Mouse (Mus musculus): ENCODE data around the gene Cryba4. TPM values are rescaled to one million over a fixed set of nuclear protein-coding genes. Genes with fewer than 3 reads are reported as not detected.

Cryba4 gene
- total and polyA plus RNA-seq, 3 experiments: 5.3 to 14.4 (median 7.1) TPM

DNA sequence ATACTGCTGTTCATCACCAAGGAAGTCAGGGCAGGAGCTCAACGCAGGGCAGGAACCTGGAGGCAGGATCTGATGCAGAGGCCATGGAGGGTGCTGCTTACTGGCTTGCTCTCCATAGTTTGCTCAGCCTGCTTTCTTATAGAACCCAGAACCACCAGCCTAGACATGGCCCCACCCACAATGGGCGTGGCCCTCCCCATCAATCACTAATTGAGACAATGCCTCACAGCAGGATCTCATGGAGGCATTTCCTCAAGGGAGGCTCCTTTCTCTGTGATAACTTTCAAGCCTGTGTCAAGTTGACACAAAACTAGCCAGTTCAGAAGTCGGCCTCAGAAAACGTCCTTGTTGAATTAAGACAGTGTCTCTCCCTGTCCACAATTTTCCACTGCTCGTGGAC lies 16.5 kb downstream of the Cryba4 start:
- TF ChIP-seq CTCF (IDR thresholded peaks at IDR 0.05) (no peak), POLR2A (IDR thresholded peaks at IDR 0.05; ENCODE audit: insufficient read depth, low read depth, low read length) (no peak), EP300 (IDR thresholded peaks at IDR 0.05; ENCODE audit: insufficient read depth, low read depth, low read length) (no peak)
- intact Hi-C loops (cut with DNase I): no loop called here
- Histone ChIP-seq H3K27me3 (ENCODE audit: control insufficient read depth, insufficient read depth, low read length) (peaks cover 3% of the 10 kb centered on the region; the same call in 1 of the 2 replicates), H3K4me3 (no peak overlapping the region), H3K79me2 (replicated peaks; ENCODE audit: control insufficient read depth, insufficient read depth, low read length) (no peaks in the 10 kb centered on the region), H3K9ac (ENCODE audit: low read depth, low read length) (no peak overlapping the region), H3K27ac (no peak overlapping the region), H3K36me3 (ENCODE audit: control insufficient read depth, insufficient read depth, low read length) (no peaks in the 10 kb centered on the region), H3K4me1 (ENCODE audit: control insufficient read depth, insufficient read depth, low read length) (no peaks in the 10 kb centered on the region)
- 52% methylated on average over 5 of the region's 5 CpGs for WGBS
- no peak for DNase-seq

GRCm38 (mm10) chr5:112228240-112229076 lies 23.9 kb downstream of the Cryba4 start:
- intact Hi-C loops (cut with DNase I): no loop called here
- H3K4me3 ChIP-seq: no peak overlapping the region
- H3K9ac ChIP-seq (ENCODE audit: low read depth, low read length): no peak overlapping the region

GRCm38 (mm10) chr5:112227898-112228239 lies 24.4 kb downstream of the Cryba4 start:
- peaks cover 21% of the 10 kb centered on the region for H3K27me3 ChIP-seq (ENCODE audit: control insufficient read depth, insufficient read depth, low read length)
- H3K4me3 ChIP-seq: no peak overlapping the region
- no peaks in the 10 kb centered on the region for H3K4me1 ChIP-seq (ENCODE audit: control insufficient read depth, insufficient read depth, low read length)
- WGBS: 5% methylated on average over 13 of the region's 13 CpGs
- intact Hi-C loops (cut with DNase I): no loop called here
- no peak for DNase-seq
- H3K79me2 ChIP-seq (replicated peaks; ENCODE audit: control insufficient read depth, insufficient read depth, low read length): no peaks in the 10 kb centered on the region
- no peak overlapping the region for H3K27ac ChIP-seq
- no peak overlapping the region for H3K9ac ChIP-seq (ENCODE audit: low read depth, low read length)
- H3K36me3 ChIP-seq (ENCODE audit: control insufficient read depth, insufficient read depth, low read length): no peaks in the 10 kb centered on the region
- no peak for TF ChIP-seq CTCF (IDR thresholded peaks at IDR 0.05)
- no peak for TF ChIP-seq POLR2A (IDR thresholded peaks at IDR 0.05; ENCODE audit: insufficient read depth, low read depth, low read length)
- no peak for TF ChIP-seq EP300 (IDR thresholded peaks at IDR 0.05; ENCODE audit: insufficient read depth, low read depth, low read length)

More at GRCm38 (mm10) chr5:112228240-112229076, 23.9 kb downstream of the Cryba4 start:
- H3K36me3 ChIP-seq (ENCODE audit: control insufficient read depth, insufficient read depth, low read length): no peaks in the 10 kb centered on the region
- no peak for DNase-seq
- 2% methylated on average over 57 of the region's 57 CpGs for WGBS
- H3K27me3 ChIP-seq (ENCODE audit: control insufficient read depth, insufficient read depth, low read length): peaks cover 21% of the 10 kb centered on the region
- no peak overlapping the region for H3K27ac ChIP-seq
- no peaks in the 10 kb centered on the region for H3K4me1 ChIP-seq (ENCODE audit: control insufficient read depth, insufficient read depth, low read length)
- H3K79me2 ChIP-seq (replicated peaks; ENCODE audit: control insufficient read depth, insufficient read depth, low read length): no peaks in the 10 kb centered on the region
- TF ChIP-seq EP300 (IDR thresholded peaks at IDR 0.05; ENCODE audit: insufficient read depth, low read depth, low read length): no peak
- TF ChIP-seq POLR2A (IDR thresholded peaks at IDR 0.05; ENCODE audit: insufficient read depth, low read depth, low read length): no peak
- TF ChIP-seq CTCF (IDR thresholded peaks at IDR 0.05): no peak

DNA sequence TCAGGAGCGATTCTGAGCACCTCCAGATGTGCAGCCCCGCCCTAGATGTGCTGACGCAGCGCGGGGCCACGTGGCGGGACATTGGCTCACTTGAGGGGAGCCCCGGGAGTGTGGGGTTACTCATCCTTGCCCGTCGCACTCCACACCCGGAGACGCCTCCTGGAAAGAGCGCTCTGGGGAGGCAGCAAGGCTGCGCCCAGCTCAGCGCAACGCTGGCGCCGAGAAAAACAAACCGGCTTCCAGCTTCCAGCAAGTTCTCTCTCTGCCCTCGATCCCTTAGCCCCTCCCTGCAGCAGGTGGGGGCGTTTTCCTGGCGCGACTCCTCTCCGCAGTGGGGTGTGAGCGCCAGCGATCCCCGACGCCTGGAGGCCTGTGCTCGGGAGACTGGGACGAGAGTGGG lies 25.0 kb downstream of the Cryba4 start:
- intact Hi-C loops (cut with DNase I): no loop called here
- DNase-seq: no peak

GRCm38 (mm10) chr5:112225591-112225990 lies 26.7 kb downstream of the Cryba4 start:
- 59% methylated on average over 6 of the region's 6 CpGs for WGBS
- intact Hi-C loops (cut with DNase I): no loop called here
- TF ChIP-seq POLR2A (IDR thresholded peaks at IDR 0.05; ENCODE audit: insufficient read depth, low read depth, low read length) (no peak), CTCF (IDR thresholded peaks at IDR 0.05) (no peak), EP300 (IDR thresholded peaks at IDR 0.05; ENCODE audit: insufficient read depth, low read depth, low read length) (no peak)
- Histone ChIP-seq H3K27me3 (ENCODE audit: control insufficient read depth, insufficient read depth, low read length) (peaks cover 21% of the 10 kb centered on the region), H3K4me1 (ENCODE audit: control insufficient read depth, insufficient read depth, low read length) (no peaks in the 10 kb centered on the region), H3K9ac (ENCODE audit: low read depth, low read length) (no peak overlapping the region), H3K4me3 (no peak overlapping the region), H3K79me2 (replicated peaks; ENCODE audit: control insufficient read depth, insufficient read depth, low read length) (no peaks in the 10 kb centered on the region), H3K27ac (no peak overlapping the region), H3K36me3 (ENCODE audit: control insufficient read depth, insufficient read depth, low read length) (no peaks in the 10 kb centered on the region)
- DNase-seq: no peak

More for the DNA sequence above, 25.0 kb downstream of the Cryba4 start:
- H3K9ac ChIP-seq (ENCODE audit: low read depth, low read length): no peak overlapping the region
- H3K4me1 ChIP-seq (ENCODE audit: control insufficient read depth, insufficient read depth, low read length): no peaks in the 10 kb centered on the region
- 2% methylated on average over 30 of the region's 30 CpGs for WGBS
- TF ChIP-seq POLR2A (IDR thresholded peaks at IDR 0.05; ENCODE audit: insufficient read depth, low read depth, low read length) (no peak), EP300 (IDR thresholded peaks at IDR 0.05; ENCODE audit: insufficient read depth, low read depth, low read length) (no peak), CTCF (IDR thresholded peaks at IDR 0.05) (no peak)
- H3K79me2 ChIP-seq (replicated peaks; ENCODE audit: control insufficient read depth, insufficient read depth, low read length): no peaks in the 10 kb centered on the region
- no peak overlapping the region for H3K4me3 ChIP-seq
- H3K36me3 ChIP-seq (ENCODE audit: control insufficient read depth, insufficient read depth, low read length): no peaks in the 10 kb centered on the region
- no peak overlapping the region for H3K27ac ChIP-seq
- H3K27me3 ChIP-seq (ENCODE audit: control insufficient read depth, insufficient read depth, low read length): peaks cover 21% of the 10 kb centered on the region

DNA sequence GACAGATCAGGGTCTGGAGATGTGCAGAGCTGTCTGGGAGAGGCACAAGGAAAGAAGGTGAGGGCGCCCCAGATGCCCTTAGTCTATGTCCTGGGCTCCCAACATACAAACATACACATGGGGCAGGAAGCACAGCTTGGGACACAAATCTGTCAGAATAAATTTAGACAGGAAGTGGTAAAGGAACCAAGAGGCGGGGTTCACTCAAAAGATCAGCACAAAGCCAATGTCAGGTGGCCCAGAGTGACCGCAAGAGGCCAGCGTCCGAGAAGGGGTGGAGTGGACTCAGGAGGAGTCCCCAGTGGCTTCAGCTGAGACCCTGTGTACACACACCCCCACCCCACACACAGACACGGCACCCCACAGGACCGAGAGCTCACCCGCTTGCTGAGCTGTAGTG lies 32.1 kb downstream of the Cryba4 start:
- H3K27me3 ChIP-seq (ENCODE audit: control insufficient read depth, insufficient read depth, low read length): no peaks in the 10 kb centered on the region
- no peak overlapping the region for H3K4me3 ChIP-seq
- no peaks in the 10 kb centered on the region for H3K36me3 ChIP-seq (ENCODE audit: control insufficient read depth, insufficient read depth, low read length)
- intact Hi-C loops (cut with DNase I): no loop called here
- TF ChIP-seq EP300 (IDR thresholded peaks at IDR 0.05; ENCODE audit: insufficient read depth, low read depth, low read length) (no peak), CTCF (IDR thresholded peaks at IDR 0.05) (no peak), POLR2A (IDR thresholded peaks at IDR 0.05; ENCODE audit: insufficient read depth, low read depth, low read length) (no peak)
- no peak for DNase-seq
- no peak overlapping the region for H3K27ac ChIP-seq
- H3K79me2 ChIP-seq (replicated peaks; ENCODE audit: control insufficient read depth, insufficient read depth, low read length): no peaks in the 10 kb centered on the region
- H3K4me1 ChIP-seq (ENCODE audit: control insufficient read depth, insufficient read depth, low read length): peaks cover 2% of the 10 kb centered on the region; the same call in 1 of the 2 replicates
- no peak overlapping the region for H3K9ac ChIP-seq (ENCODE audit: low read depth, low read length)
- WGBS: 62% methylated on average over 8 of the region's 8 CpGs

All from heart, adult 2 months (tissue).